Mouse (Mus musculus) liver, embryonic 11.5 days (tissue): ENCODE results near the gene Fancc. TPM values are rescaled to one million over a fixed set of nuclear protein-coding genes. Genes with fewer than 3 reads are reported as not detected.

Experiments used
- ATAC-seq: fragments of 200-750 bp; cut with Nextera tagmentation; replicated peaks from 2 replicates; pipeline ENCODE4 v1.8.0; 2017; ENCODE audit warnings: moderate number of reproducible peaks, mild to moderate bottlenecking, moderate TSS enrichment, moderate library complexity; ENCODE audit not compliant: low FRiP score
- DNase-seq: peaks from one replicate; pipeline ENCODE4 v3.0.0-alpha.2; 2017; ENCODE audit warnings: low spot score
- H3K27ac ChIP-seq: fragments of 300-500 bp; sonication (generic); 2 replicates; pipeline ENCODE4 v1.5.1; 2014; ENCODE audit warnings: mild to moderate bottlenecking, low read depth, low read length, control low read depth
- H3K27me3 ChIP-seq: fragments of 300-500 bp; sonication (generic); replicated peaks from 2 replicates; pipeline ENCODE4 v1.6.1; 2014; ENCODE audit warnings: low read length, mixed read lengths; ENCODE audit not compliant: control insufficient read depth, insufficient read depth
- H3K36me3 ChIP-seq: fragments of 300-500 bp; sonication (generic); 2 replicates; pipeline ENCODE4 v1.6.1; 2014; ENCODE audit warnings: mild to moderate bottlenecking, low read length, moderate library complexity, mixed read lengths; ENCODE audit not compliant: control insufficient read depth, insufficient read depth
- H3K4me1 ChIP-seq: fragments of 300-500 bp; sonication (generic); replicated peaks from 2 replicates; pipeline ENCODE4 v1.6.1; 2014; ENCODE audit warnings: low read length, mixed read lengths; ENCODE audit not compliant: control insufficient read depth, insufficient read depth
- H3K4me2 ChIP-seq: fragments of 300-500 bp; sonication (generic); 2 replicates; pipeline ENCODE4 v1.6.1; 2014; ENCODE audit warnings: mild to moderate bottlenecking, control low read depth, moderate library complexity
- H3K4me3 ChIP-seq: fragments of 300-500 bp; sonication (generic); 2 replicates; pipeline ENCODE4 v1.5.1; 2014; ENCODE audit warnings: low read depth, low read length, control low read depth
- H3K9ac ChIP-seq: fragments of 300-500 bp; sonication (generic); 2 replicates; pipeline ENCODE4 v1.6.1; 2014; ENCODE audit warnings: low read depth, low read length, control low read depth
- H3K9me3 ChIP-seq: fragments of 300-500 bp; sonication (generic); 2 replicates; pipeline ENCODE4 v1.6.1; 2016; ENCODE audit warnings: low read length, inconsistent platforms, mixed read lengths; ENCODE audit not compliant: control insufficient read depth
- WGBS: fragments of 180-500 bp; shearing (Covaris S2); extraction: QIAGEN DNeasy Blood & Tissue Kit; methylation state at CpG from one replicate; pipeline ENCODE4 v1.1.7; 2014; 5-methylcytosine and 5-hydroxymethylcytosine counted together
- polyA plus RNA-seq: library from polyadenylated mRNA; unstranded; fragments of >200 nt; fragmentation: Nextera tagmentation; extraction: Ambion mirVana; gene quantifications from 2 replicates; pipeline ENCODE4 v1.2.1, GENCODE M21; 2014

Gene Fancc
- polyA plus RNA-seq, 1 experiment from 2014 or later: 18.9 TPM

DNA sequence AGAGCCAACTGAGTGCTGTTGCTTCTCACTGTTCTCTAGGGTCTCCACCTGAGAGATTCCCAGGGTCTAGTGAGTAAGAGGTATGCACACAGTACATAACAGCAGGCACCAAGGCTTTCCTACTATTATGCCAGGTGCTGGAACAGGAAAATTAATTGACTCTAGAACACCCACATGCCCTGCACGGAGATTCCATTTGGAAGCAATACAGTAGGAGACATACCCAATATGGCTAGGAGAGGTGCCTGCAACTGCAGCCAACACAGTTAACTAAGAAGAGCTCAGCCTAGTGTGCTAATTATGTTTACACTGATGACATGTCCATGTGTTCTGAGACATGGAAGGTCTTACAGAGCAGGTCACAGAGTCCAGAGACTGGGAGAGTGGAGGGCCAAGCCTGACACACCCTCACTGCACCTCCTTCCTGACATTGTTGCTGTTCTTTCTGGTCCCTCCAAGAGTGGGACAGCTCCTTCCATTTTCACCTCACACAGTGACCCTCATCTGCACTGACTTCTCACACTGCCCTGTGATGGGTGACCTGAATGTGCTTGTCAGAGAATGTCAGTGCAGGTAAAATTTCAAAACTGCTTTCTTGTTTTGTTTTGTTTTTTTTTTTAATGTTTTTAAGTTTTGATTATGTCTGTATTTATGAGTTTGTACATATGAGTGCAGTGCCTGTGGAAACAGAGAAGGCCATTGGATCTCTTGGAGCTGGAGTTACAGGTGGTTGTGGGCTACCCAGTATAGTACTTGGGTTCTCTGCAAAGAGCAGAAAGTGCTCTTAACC, 234.7 kb downstream of the Fancc start:
- Histone ChIP-seq H3K27me3 (no peaks in the 10 kb centered on the region), H3K9me3 (no peaks in the 10 kb centered on the region), H3K4me3 (no peak overlapping the region), H3K36me3 (0 out of 2 replicates have a peak, but pooled peaks cover 7% of the 10 kb centered on the region), H3K4me1 (peaks cover 5% of the 10 kb centered on the region; the same call in 1 of the 2 replicates), H3K9ac (no peak overlapping the region), H3K4me2 (no peak overlapping the region), H3K27ac (no peak overlapping the region)
- ATAC-seq: no peak
- WGBS: 91% methylated on average over 1 of the region's 1 CpGs
- no peak for DNase-seq

GRCm38 (mm10) chr13:63261676-63262075, 235.4 kb downstream of the Fancc start:
- WGBS: 86% methylated on average over 3 of the region's 3 CpGs
- Histone ChIP-seq H3K9ac (no peak overlapping the region), H3K9me3 (no peaks in the 10 kb centered on the region), H3K4me1 (peaks cover 5% of the 10 kb centered on the region; the same call in 1 of the 2 replicates), H3K36me3 (0 out of 2 replicates have a peak, but pooled peaks cover 7% of the 10 kb centered on the region), H3K4me3 (no peak overlapping the region), H3K27ac (no peak overlapping the region), H3K27me3 (no peaks in the 10 kb centered on the region), H3K4me2 (no peak overlapping the region)
- ATAC-seq: no peak
- DNase-seq: no peak

DNA sequence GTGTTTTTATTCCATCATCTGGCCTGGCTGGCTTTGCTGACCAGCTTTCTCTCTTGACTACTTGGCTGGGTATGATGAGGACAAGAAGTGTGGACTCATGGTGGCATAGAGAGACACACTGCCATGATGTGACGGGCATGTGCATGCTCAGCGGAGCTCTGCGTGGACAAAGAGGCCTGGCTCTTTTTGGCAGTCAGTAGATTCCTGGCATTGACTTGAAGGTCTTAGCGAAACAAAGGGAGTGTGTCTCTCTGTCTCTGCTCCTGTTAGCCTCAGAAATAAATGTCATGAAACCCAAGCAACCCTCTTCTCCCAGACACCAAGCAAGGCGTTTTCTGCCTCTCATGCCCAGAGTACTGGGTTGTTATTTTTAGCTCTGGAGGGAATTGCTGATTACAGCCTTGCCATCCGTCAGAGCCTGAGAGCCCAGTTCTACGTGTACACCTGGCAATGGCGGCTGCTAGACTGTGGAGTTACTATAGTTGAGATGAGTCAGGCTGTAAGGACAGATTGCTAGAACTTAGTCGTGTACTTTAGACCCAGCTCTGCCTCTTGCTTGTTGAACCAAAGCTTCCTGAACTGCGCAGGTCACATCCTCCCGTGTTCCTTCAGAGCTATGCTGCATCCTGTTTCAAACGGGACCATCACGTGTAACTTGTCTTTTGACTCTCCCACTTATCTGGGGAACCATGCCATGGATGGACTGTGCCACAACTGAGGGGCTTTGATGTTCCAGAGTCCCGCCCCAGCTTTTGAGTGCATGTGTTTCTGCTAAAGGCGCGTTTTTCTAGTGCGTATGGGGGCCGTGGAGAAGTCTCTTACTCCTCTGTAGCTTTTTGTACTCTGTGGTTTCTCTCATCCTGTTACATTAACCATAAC, 236.1 kb downstream of the Fancc start:
- Histone ChIP-seq H3K27me3 (no peaks in the 10 kb centered on the region), H3K9me3 (no peaks in the 10 kb centered on the region), H3K4me1 (peaks cover 7% of the 10 kb centered on the region), H3K27ac (no peak overlapping the region), H3K4me2 (no peak overlapping the region), H3K9ac (no peak overlapping the region), H3K36me3 (0 out of 2 replicates have a peak, but pooled peaks cover 7% of the 10 kb centered on the region), H3K4me3 (no peak overlapping the region)
- no peak for ATAC-seq
- 67% methylated on average over 18 of the region's 18 CpGs for WGBS
- no peak for DNase-seq

DNA sequence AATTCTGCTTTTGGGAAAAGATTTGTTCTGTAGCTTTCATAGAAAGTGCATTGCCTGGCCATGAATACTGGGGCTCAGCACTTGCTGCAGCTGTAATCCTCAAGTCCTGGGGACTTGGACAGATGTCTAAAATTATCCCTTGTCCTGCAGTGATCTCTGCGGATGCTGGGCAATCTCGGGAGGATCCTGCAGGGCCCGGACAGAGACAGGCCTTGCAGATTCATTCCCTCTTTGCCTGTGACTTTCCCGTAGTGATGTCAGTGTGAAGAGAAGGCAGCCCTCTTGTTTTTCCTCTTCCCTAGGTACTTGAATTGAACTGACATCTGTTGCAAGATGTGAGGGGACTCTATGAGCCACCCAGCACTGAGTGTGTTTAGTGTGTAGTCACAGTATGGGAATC, 236.9 kb downstream of the Fancc start:
- Histone ChIP-seq H3K4me2 (no peak overlapping the region), H3K36me3 (peaks cover 10% of the 10 kb centered on the region; the same call in 1 of the 2 replicates), H3K4me3 (no peak overlapping the region), H3K9ac (no peak overlapping the region), H3K9me3 (no peaks in the 10 kb centered on the region), H3K27ac (no peak overlapping the region), H3K27me3 (no peaks in the 10 kb centered on the region), H3K4me1 (peaks cover 14% of the 10 kb centered on the region)
- no peak for DNase-seq
- 69% methylated on average over 4 of the region's 4 CpGs for WGBS
- ATAC-seq: no peak

- no peak overlapping the region for H3K4me3 ChIP-seq
- no peaks in the 10 kb centered on the region for H3K9me3 ChIP-seq
- H3K36me3 ChIP-seq: peaks cover 7% of the 10 kb centered on the region; the same call in 1 of the 2 replicates
- H3K27me3 ChIP-seq: no peaks in the 10 kb centered on the region
- no peak overlapping the region for H3K4me2 ChIP-seq
- DNase-seq: no peak
- H3K27ac ChIP-seq: no peak overlapping the region
- H3K9ac ChIP-seq: no peak overlapping the region
- peaks cover 25% of the 10 kb centered on the region for H3K4me1 ChIP-seq
- no peak for ATAC-seq
- 87% methylated on average over 4 of the region's 4 CpGs for WGBS
Observed at GRCm38 (mm10) chr13:63258671-63259070, 238.4 kb downstream of the Fancc start.

- H3K27me3 ChIP-seq: no peaks in the 10 kb centered on the region
- H3K4me2 ChIP-seq: no peak overlapping the region
- no peak overlapping the region for H3K4me3 ChIP-seq
- WGBS: 80% methylated on average over 6 of the region's 6 CpGs
- ATAC-seq (no peak), DNase-seq (no peak)
- no peaks in the 10 kb centered on the region for H3K9me3 ChIP-seq
- no peak overlapping the region for H3K27ac ChIP-seq
- H3K36me3 ChIP-seq: peaks cover 7% of the 10 kb centered on the region; the same call in 1 of the 2 replicates
- no peak overlapping the region for H3K9ac ChIP-seq
- peaks cover 30% of the 10 kb centered on the region for H3K4me1 ChIP-seq
Observed at GRCm38 (mm10) chr13:63258167-63258582, 238.9 kb downstream of the Fancc start.

GRCm38 (mm10) chr13:63256807-63257206, 240.3 kb downstream of the Fancc start:
- ATAC-seq: peak; percentile 67; the same call in 1 of the 2 replicates
- H3K4me1 ChIP-seq: peaks cover 34% of the 10 kb centered on the region
- no peak overlapping the region for H3K9ac ChIP-seq
- H3K4me3 ChIP-seq: no peak overlapping the region
- DNase-seq: no peak
- WGBS: 74% methylated on average over 7 of the region's 7 CpGs
- H3K4me2 ChIP-seq: no peak overlapping the region
- no peak overlapping the region for H3K27ac ChIP-seq
- H3K27me3 ChIP-seq: no peaks in the 10 kb centered on the region
- H3K36me3 ChIP-seq: peaks cover 5% of the 10 kb centered on the region; the same call in 1 of the 2 replicates
- no peaks in the 10 kb centered on the region for H3K9me3 ChIP-seq

GRCm38 (mm10) chr13:63256146-63256545, 240.9 kb downstream of the Fancc start:
- H3K9me3 ChIP-seq: no peaks in the 10 kb centered on the region
- H3K27me3 ChIP-seq: no peaks in the 10 kb centered on the region
- H3K27ac ChIP-seq: no peak overlapping the region
- no peak overlapping the region for H3K9ac ChIP-seq
- WGBS: 77% methylated on average over 6 of the region's 6 CpGs
- H3K4me2 ChIP-seq: no peak overlapping the region
- DNase-seq (no peak), ATAC-seq (no peak)
- H3K36me3 ChIP-seq: peaks cover 5% of the 10 kb centered on the region; the same call in 1 of the 2 replicates
- H3K4me1 ChIP-seq: peaks cover 34% of the 10 kb centered on the region
- no peak overlapping the region for H3K4me3 ChIP-seq
